16 mouse cellular contexts compared by ENCODE assay signal in genomic region chr6:145758685-145759084, GRCm38 (mm10).
"Had no signal": no experiment of that assay in that cellular context is flagged by ENCODE, and none has a peak within 500 bp of the region (broad histone marks: within the 10 kb centered on the region; RNA-seq: fewer than 3 reads in every experiment).

No protein-coding gene starts in this region.

- H3K9me3 ChIP-seq: limb, embryonic 15.5 days; megakaryocyte, embryonic 14.5 days; midbrain, embryonic 12.5 days; stomach, embryonic 15.5 days had no signal

- H3K27me3 ChIP-seq: limb, embryonic 15.5 days; midbrain, embryonic 12.5 days; stomach, embryonic 15.5 days had no signal

- ATAC-seq: midbrain, embryonic 16.5 days had no signal

- H3K36me3 ChIP-seq: limb, embryonic 15.5 days; midbrain, embryonic 12.5 days; stomach, embryonic 15.5 days had no signal

- H3K27ac ChIP-seq: kidney, postnatal 0 days; limb, embryonic 15.5 days; macrophage; midbrain, embryonic 12.5 days; stomach, embryonic 15.5 days had no signal

- H3K9ac ChIP-seq: limb, embryonic 15.5 days; midbrain, embryonic 12.5 days; stomach, embryonic 15.5 days had no signal

- H3K4me1 ChIP-seq: megakaryocyte, embryonic 14.5 days; midbrain, embryonic 12.5 days had no signal

- H3K4me3 ChIP-seq: limb, embryonic 15.5 days; midbrain, embryonic 12.5 days; stomach, embryonic 15.5 days had no signal

- H3K4me2 ChIP-seq: limb, embryonic 15.5 days; midbrain, embryonic 12.5 days; stomach, embryonic 15.5 days had no signal

- DNase-seq: kidney, adult 9 months; kidney, postnatal 36 days; layer of hippocampus, adult 9-11 months; layer of hippocampus, postnatal 36 days; lung, adult 2 months; lung, postnatal 10 days; right cerebral cortex, postnatal 14 days; thymus, adult 2 months; thymus, postnatal 25 days had no signal
